Mouse (Mus musculus): Measurements from ENCODE around the gene Rpn2. TPM values are rescaled to one million over a fixed set of nuclear protein-coding genes. Genes with fewer than 3 reads are reported as not detected.

Rpn2 gene
- total RNA-seq, 1 experiment: 422 TPM

- H3K36me3 ChIP-seq (ENCODE audit: control insufficient read depth, insufficient read depth, low read length, poor library complexity, severe bottlenecking): no peaks in the 10 kb centered on the region
- H3K4me3 ChIP-seq (ENCODE audit: insufficient read depth in 1 of 2, low read depth in 1 of 2, low read length in 2 of 2, poor library complexity in 1 of 2, severe bottlenecking in 1 of 2): peak within 1 kb of the TSS; percentile 91 to 96
- DNase-seq (ENCODE audit: low read depth, low spot score): peak; percentile 78
- peak within 1 kb of the TSS; percentile 94 for H3K9ac ChIP-seq (ENCODE audit: insufficient read depth, low read depth, low read length, poor library complexity, severe bottlenecking)
- no peak for TF ChIP-seq MAFK (IDR thresholded peaks at IDR 0.05; ENCODE audit: insufficient read depth, low read depth, low read length)
- TF ChIP-seq CHD2 (IDR thresholded peaks at IDR 0.05; ENCODE audit: low read depth, low read length): peak; percentile 83
- peak; percentile 77 for TF ChIP-seq HCFC1 (IDR thresholded peaks at IDR 0.05; ENCODE audit: borderline replicate concordance, insufficient read depth, low read length)
- no peaks in the 10 kb centered on the region for H3K9me3 ChIP-seq (ENCODE audit: control insufficient read depth, insufficient read depth, low read depth, low read length)
- H3K4me1 ChIP-seq (ENCODE audit: control insufficient read depth in 2 of 2, insufficient read depth in 2 of 2, low read length in 2 of 2, poor library complexity in 1 of 2): peaks cover 0 to 3% of the 10 kb centered on the region in 2 experiments; a peak in 1 of 4 replicates
- in situ Hi-C loops (cut with MboI; ENCODE audit: low sequenced_read_pairs in 2 of 2, unreplicated experiment in 2 of 2): no loop called here
- peak within 1 kb of the TSS; percentile 37; the same call in 1 of the 2 replicates for H3K27ac ChIP-seq (ENCODE audit: insufficient read depth, low read depth, low read length, poor library complexity, severe bottlenecking)
Observed at GRCm38 (mm10) chr2:157367184-157367893, 88.5 kb downstream of the Rpn2 start, which contains the start of gene Manbal. Gene Manbal (plus strand): TSS chr2:157367594.

DNA sequence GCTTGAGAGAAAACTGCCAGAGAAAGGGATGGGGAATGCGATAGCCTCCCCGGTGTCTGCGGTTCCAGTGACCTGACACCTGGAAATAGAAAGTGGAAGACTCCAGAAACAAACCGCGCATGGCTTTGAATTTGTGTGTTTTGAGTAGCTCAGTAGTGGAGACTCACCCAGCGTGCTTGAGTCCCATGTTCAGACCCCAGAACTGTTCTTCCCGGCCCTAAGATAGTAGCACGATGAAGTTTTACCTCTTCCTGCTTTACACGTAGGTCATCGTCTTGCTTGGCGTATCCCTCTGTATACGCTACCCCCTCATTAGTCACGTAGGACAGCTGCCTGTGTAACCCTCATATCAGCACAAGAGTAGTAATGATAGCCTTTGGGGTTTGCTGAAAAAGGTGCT is 89.2 kb downstream of the Rpn2 start:
- H3K4me1 ChIP-seq (ENCODE audit: control insufficient read depth in 2 of 2, insufficient read depth in 2 of 2, low read length in 2 of 2, poor library complexity in 1 of 2): peaks cover 0 to 3% of the 10 kb centered on the region in 2 experiments; a peak in 1 of 4 replicates
- H3K27ac ChIP-seq (ENCODE audit: insufficient read depth, low read depth, low read length, poor library complexity, severe bottlenecking): peak overlapping the region; percentile 37; the same call in 1 of the 2 replicates
- H3K9ac ChIP-seq (ENCODE audit: insufficient read depth, low read depth, low read length, poor library complexity, severe bottlenecking): peak overlapping the region; percentile 94
- peaks cover 2% of the 10 kb centered on the region; the same call in 1 of the 2 replicates for H3K36me3 ChIP-seq (ENCODE audit: control insufficient read depth, insufficient read depth, low read length, poor library complexity, severe bottlenecking)
- DNase-seq (ENCODE audit: low read depth, low spot score): no peak
- no peaks in the 10 kb centered on the region for H3K9me3 ChIP-seq (ENCODE audit: control insufficient read depth, insufficient read depth, low read depth, low read length)
- TF ChIP-seq MAFK (IDR thresholded peaks at IDR 0.05; ENCODE audit: insufficient read depth, low read depth, low read length) (no peak), ZNF384 (IDR thresholded peaks at IDR 0.05; ENCODE audit: low read depth, low read length) (no peak), CHD2 (IDR thresholded peaks at IDR 0.05; ENCODE audit: low read depth, low read length) (no peak), ZC3H11A (IDR thresholded peaks at IDR 0.05; ENCODE audit: borderline replicate concordance, low read depth, low read length) (no peak), HCFC1 (IDR thresholded peaks at IDR 0.05; ENCODE audit: borderline replicate concordance, insufficient read depth, low read length) (no peak)
- peak overlapping the region; percentile 91 to 96 for H3K4me3 ChIP-seq (ENCODE audit: insufficient read depth in 1 of 2, low read depth in 1 of 2, low read length in 2 of 2, poor library complexity in 1 of 2, severe bottlenecking in 1 of 2)
- in situ Hi-C loops (cut with MboI; ENCODE audit: low sequenced_read_pairs in 2 of 2, unreplicated experiment in 2 of 2): no loop called here

DNA sequence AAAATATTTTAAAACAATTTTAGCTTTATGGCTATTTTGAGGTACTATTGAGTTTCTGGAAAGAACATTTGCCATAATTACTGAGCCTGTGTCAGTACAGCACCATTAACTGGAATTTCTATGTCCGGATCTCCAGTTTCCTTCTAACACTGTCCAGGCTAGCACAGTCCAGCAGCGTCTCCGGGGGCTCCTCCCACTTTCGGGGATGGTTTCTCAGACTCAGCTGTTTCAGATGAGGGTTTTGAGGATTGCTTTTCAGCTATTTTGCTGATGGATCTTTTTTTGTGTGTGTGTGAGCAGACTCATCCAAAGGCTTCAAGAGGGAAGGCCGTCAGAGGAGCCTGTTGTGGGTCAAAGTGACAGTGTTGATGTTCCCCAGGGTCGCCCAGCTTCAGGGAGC is 92.9 kb downstream of the Rpn2 start:
- in situ Hi-C loops (cut with MboI; ENCODE audit: low sequenced_read_pairs in 2 of 2, unreplicated experiment in 2 of 2): no loop called here
- Histone ChIP-seq H3K36me3 (ENCODE audit: control insufficient read depth, insufficient read depth, low read length, poor library complexity, severe bottlenecking) (peaks cover 7% of the 10 kb centered on the region; the same call in 1 of the 2 replicates), H3K9me3 (ENCODE audit: control insufficient read depth, insufficient read depth, low read depth, low read length) (no peaks in the 10 kb centered on the region), H3K27ac (ENCODE audit: insufficient read depth, low read depth, low read length, poor library complexity, severe bottlenecking) (no peak overlapping the region), H3K4me1 (ENCODE audit: control insufficient read depth in 2 of 2, insufficient read depth in 2 of 2, low read length in 2 of 2, poor library complexity in 1 of 2) (peaks cover 1 to 5% of the 10 kb centered on the region in 2 experiments; a peak in 2 of 4 replicates), H3K9ac (ENCODE audit: insufficient read depth, low read depth, low read length, poor library complexity, severe bottlenecking) (no peak overlapping the region), H3K4me3 (ENCODE audit: insufficient read depth in 1 of 2, low read depth in 1 of 2, low read length in 2 of 2, poor library complexity in 1 of 2, severe bottlenecking in 1 of 2) (no peak overlapping the region)
- TF ChIP-seq HCFC1 (IDR thresholded peaks at IDR 0.05; ENCODE audit: borderline replicate concordance, insufficient read depth, low read length) (no peak), CHD2 (IDR thresholded peaks at IDR 0.05; ENCODE audit: low read depth, low read length) (no peak), MAFK (IDR thresholded peaks at IDR 0.05; ENCODE audit: insufficient read depth, low read depth, low read length) (no peak), ZNF384 (IDR thresholded peaks at IDR 0.05; ENCODE audit: low read depth, low read length) (no peak), ZC3H11A (IDR thresholded peaks at IDR 0.05; ENCODE audit: borderline replicate concordance, low read depth, low read length) (no peak)
- no peak for DNase-seq (ENCODE audit: low read depth, low spot score)

DNA sequence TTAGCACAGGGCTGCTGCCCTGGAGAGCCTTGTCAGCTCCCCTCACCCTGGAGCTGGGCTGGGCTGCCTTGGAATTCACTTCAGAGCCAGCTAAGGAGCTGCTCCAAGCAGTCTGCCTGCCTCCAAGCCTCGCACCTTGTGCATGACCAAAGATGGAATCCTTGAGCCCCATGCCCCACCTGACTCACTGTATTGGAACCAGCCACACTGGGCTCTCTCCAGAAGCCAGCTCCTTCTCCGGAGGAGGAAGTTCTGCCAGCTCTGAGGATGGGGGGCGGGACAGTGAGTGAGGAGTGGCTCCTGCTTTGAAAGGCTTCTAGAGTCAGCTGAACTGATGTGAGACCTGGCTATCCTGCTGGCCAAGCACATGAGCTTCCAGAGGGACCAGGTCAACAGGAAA is 94.9 kb downstream of the Rpn2 start:
- peak overlapping the region; percentile 38; the same call in 1 of the 2 replicates for H3K27ac ChIP-seq (ENCODE audit: insufficient read depth, low read depth, low read length, poor library complexity, severe bottlenecking)

More for the DNA sequence above, 94.9 kb downstream of the Rpn2 start:
- peaks cover 7 to 12% of the 10 kb centered on the region in 2 experiments for H3K4me1 ChIP-seq (ENCODE audit: control insufficient read depth in 2 of 2, insufficient read depth in 2 of 2, low read length in 2 of 2, poor library complexity in 1 of 2)
- H3K9ac ChIP-seq (ENCODE audit: insufficient read depth, low read depth, low read length, poor library complexity, severe bottlenecking): no peak overlapping the region
- no peak for DNase-seq (ENCODE audit: low read depth, low spot score)
- in situ Hi-C loops (cut with MboI; ENCODE audit: low sequenced_read_pairs in 2 of 2, unreplicated experiment in 2 of 2): no loop called here
- no peak for TF ChIP-seq CHD2 (IDR thresholded peaks at IDR 0.05; ENCODE audit: low read depth, low read length)
- TF ChIP-seq ZC3H11A (IDR thresholded peaks at IDR 0.05; ENCODE audit: borderline replicate concordance, low read depth, low read length): no peak
- TF ChIP-seq HCFC1 (IDR thresholded peaks at IDR 0.05; ENCODE audit: borderline replicate concordance, insufficient read depth, low read length): no peak
- no peak for TF ChIP-seq ZNF384 (IDR thresholded peaks at IDR 0.05; ENCODE audit: low read depth, low read length)
- TF ChIP-seq MAFK (IDR thresholded peaks at IDR 0.05; ENCODE audit: insufficient read depth, low read depth, low read length): no peak
- H3K4me3 ChIP-seq (ENCODE audit: insufficient read depth in 1 of 2, low read depth in 1 of 2, low read length in 2 of 2, poor library complexity in 1 of 2, severe bottlenecking in 1 of 2): no peak overlapping the region
- H3K9me3 ChIP-seq (ENCODE audit: control insufficient read depth, insufficient read depth, low read depth, low read length): no peaks in the 10 kb centered on the region
- peaks cover 7% of the 10 kb centered on the region; the same call in 1 of the 2 replicates for H3K36me3 ChIP-seq (ENCODE audit: control insufficient read depth, insufficient read depth, low read length, poor library complexity, severe bottlenecking)
